Mouse (Mus musculus): Measurements from ENCODE around the gene Nckap5. TPM values are rescaled to one million over a fixed set of nuclear protein-coding genes. Genes with fewer than 3 reads are reported as not detected.
"Not testable (repeated sequence)": the region's sequence is repeated elsewhere in the genome, so short reads cannot be mapped to it uniquely, and the experiment has no call there.

Gene Nckap5
- total RNA-seq, 2 experiments from 2014 or later = 1.5 to 1.7 TPM

GRCm38 (mm10) chr1:126780354-126780941 lies 50.2 kb downstream of the Nckap5 start:
- DNase-seq; intact Hi-C loops (cut with DNase I; ENCODE audit: low total_unique reads): not testable (repeated sequence)

DNA sequence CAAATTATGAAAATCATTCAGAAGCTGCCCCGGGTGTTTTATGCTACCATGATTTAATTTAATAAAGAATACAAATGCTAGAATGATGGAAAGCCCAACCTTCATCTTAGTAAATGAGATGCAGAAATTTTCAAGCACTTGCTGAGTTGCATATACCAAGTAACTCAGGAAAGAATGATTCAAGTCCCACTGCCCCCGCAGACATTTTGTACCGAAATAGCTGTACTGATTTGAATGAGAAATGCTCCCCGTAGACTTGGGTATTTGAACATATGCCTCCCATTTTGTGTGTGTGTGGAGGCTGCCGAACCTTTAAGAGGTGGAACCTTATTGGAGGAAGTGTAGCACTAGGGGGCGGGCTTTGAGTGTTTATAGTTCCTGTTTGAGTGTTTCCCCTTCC lies 56.7 kb downstream of the Nckap5 start:
- DNase-seq; intact Hi-C loops (cut with DNase I; ENCODE audit: low total_unique reads): not testable (repeated sequence)

DNA sequence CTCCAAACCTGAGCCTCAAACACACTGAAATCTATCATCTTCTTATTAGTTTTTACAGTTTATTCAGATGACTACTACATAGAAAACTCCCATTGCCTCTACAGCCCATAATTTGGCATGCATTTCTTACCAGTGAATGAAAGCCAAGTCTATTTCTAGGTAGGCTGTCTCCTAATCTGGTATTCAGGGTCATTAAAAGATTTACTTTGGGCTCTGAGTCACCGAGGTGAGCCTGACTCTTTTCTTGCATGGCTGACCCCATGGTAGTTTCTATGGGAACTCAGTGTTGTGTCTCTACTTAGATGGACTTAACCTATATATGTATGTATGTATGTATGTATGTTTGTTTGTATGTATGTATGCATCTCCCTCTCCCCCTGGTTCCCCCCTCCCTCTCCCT lies 63.6 kb downstream of the Nckap5 start:
- no peak for DNase-seq
- intact Hi-C loops (cut with DNase I; ENCODE audit: low total_unique reads) = no loop called here

GRCm38 (mm10) chr1:126765506-126766170 lies 65.0 kb downstream of the Nckap5 start:
- no peak for DNase-seq
- intact Hi-C loops (cut with DNase I; ENCODE audit: low total_unique reads) = no loop called here

DNA sequence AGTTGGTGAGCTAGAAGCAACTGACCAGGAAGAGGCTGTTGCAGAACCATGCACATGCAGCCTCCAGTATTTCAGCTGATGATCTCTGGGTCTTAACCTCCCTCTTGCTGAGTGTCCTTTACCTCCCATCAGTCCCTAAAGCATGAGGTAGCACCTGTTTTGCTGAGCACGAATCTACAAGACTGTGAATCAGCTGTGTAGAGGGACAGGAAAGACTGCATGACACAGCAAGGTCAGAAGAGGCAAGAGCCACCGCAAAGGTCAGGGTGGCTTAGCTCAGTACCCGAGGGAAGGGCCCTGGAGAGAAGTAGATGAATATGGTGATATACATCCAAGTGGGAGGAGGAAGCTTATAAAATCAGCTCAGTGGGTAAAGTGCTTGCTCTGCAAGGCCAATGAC lies 66.4 kb downstream of the Nckap5 start:
- DNase-seq = no peak
- intact Hi-C loops (cut with DNase I; ENCODE audit: low total_unique reads) = no loop called here

GRCm38 (mm10) chr1:126763192-126763591 lies 67.4 kb downstream of the Nckap5 start:
- no peak for DNase-seq
- intact Hi-C loops (cut with DNase I; ENCODE audit: low total_unique reads) = no loop called here

DNA sequence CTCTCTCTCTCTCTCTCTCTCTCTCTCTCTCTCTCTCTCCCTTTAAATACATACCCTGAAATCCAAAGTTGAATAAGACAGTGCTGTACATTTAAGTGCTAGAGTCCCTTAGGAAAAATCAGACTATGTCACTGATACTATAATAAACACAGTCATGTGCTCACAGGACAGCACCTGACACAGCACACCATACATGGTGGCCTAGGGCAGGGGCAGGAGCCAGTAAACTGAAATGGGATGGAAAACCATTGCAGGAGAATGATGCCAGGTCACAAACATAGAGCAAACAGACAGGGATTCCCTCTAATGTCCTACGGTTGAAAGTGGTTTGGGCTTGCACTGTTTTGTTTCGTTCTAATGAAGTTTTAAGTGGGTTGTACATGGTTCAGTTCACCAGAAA lies 70.2 kb downstream of the Nckap5 start:
- intact Hi-C loops (cut with DNase I; ENCODE audit: low total_unique reads) = no loop called here
- DNase-seq = no peak

DNA sequence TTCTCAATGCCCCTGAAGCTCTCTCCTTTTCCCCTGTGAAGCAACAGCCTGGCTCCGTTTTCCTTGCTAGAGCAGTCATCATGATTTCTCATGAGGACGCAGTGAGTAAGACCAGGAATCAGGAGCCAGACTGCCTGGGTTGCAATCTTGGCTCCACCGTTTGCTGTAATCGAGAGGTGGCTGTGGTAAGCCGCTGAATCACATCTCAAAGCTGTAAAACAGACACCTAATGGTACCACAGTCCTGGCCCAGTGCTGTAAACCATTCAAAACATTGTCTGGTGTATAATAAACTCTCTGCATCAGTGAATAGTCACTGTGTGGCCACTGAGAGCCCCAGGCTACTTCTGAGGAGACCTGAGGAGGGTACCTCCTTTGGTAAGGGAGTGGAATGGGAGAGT lies 74.9 kb downstream of the Nckap5 start:
- intact Hi-C loops (cut with DNase I; ENCODE audit: low total_unique reads) = no loop called here
- DNase-seq = peak; percentile 10

- no peak for DNase-seq
- intact Hi-C loops (cut with DNase I; ENCODE audit: low total_unique reads) = no loop called here
Measured at GRCm38 (mm10) chr1:126753611-126754010, 77.0 kb downstream of the Nckap5 start.

DNA sequence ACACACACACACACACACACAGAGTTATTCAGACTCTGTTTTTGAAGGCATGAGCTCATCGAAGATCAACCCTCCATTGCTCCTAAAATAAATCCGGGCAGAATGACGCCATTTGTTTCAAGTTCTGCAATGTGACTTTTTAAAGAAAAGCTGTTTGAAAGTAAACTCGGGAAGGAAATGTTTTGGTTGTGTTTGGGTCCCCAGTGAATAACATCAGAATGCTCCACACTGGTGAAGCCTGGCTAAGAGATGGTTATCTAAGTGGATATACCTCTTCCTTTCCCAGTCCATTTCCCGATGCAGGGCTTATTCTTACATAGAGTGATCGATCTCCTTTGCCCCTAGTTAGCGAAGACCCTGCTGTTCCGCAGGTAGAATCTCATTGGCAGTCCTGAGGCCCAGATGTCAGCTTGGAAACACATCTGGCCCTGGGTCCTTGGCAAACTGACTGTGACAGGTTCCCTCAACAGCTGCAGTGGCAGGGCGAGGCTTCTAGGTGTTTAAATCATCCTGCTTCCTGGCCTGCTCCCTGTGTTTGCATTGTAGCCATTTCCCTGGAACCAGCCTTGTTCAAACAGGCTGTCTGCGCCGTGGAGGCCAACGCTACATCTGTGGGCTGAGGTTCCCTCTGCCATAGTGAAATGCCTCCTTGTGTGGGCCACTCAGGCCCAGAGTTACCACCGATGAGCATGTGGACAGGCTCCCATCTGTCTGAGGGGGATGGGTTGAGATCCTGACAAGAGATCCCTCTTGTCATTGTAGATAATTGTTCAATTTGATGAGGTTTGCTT lies 78.2 kb downstream of the Nckap5 start:
- no peak for DNase-seq
- intact Hi-C loops (cut with DNase I; ENCODE audit: low total_unique reads) = no loop called here

- no peak for DNase-seq
- intact Hi-C loops (cut with DNase I; ENCODE audit: low total_unique reads) = no loop called here
Measured at GRCm38 (mm10) chr1:126751137-126751536, 79.5 kb downstream of the Nckap5 start.

DNA sequence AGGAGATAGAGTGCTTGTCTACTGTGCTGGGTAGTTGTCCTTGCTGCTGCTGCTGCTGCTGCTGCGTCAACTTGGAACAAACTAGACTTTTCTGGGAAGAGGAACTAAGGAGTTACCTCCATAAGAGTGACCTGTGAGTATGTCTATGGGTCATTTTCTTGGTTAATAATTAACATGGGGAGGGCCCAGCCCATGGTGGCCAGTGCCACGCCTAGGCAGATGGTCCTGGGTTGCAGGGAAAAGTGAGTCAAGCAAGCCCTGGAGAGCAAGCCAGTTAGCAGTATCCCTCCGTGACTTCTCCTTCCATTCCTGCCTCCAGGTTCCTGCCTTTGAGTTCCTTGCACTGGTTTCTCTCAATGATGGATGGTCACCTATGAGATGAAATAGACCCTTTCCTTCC lies 80.4 kb downstream of the Nckap5 start:
- no peak for DNase-seq
- intact Hi-C loops (cut with DNase I; ENCODE audit: low total_unique reads) = no loop called here

GRCm38 (mm10) chr1:126747914-126748313 lies 82.7 kb downstream of the Nckap5 start:
- DNase-seq = no peak
- intact Hi-C loops (cut with DNase I; ENCODE audit: low total_unique reads) = no loop called here

- DNase-seq = no peak
- intact Hi-C loops (cut with DNase I; ENCODE audit: low total_unique reads) = no loop called here
Measured at GRCm38 (mm10) chr1:126745482-126746136, 85.0 kb downstream of the Nckap5 start.

- intact Hi-C loops (cut with DNase I; ENCODE audit: low total_unique reads) = no loop called here
Measured at GRCm38 (mm10) chr1:126744631-126745305, 85.8 kb downstream of the Nckap5 start.

DNA sequence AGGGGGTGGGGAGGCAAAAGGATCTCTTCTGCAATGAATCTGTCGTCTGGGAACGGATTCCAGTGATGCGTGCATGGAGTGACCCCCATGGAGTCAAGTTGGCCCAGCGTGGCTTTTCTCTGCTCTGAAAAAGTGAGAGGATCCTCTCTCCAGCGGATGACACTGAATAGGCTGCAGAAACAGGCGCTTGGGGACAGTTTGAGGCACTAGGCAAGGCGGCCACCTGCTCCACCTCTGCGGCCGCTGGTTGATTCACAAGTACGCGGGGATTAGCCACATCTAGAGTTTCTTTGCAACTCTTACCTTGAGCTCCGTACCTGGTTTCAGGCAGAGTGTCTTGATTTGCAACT lies 92.3 kb downstream of the Nckap5 start:
- intact Hi-C loops (cut with DNase I; ENCODE audit: low total_unique reads) = no loop called here
- no peak for DNase-seq

More at GRCm38 (mm10) chr1:126744631-126745305, 85.8 kb downstream of the Nckap5 start:
- DNase-seq = no peak

GRCm38 (mm10) chr1:126737554-126738290 lies 92.9 kb downstream of the Nckap5 start:
- intact Hi-C loops (cut with DNase I; ENCODE audit: low total_unique reads) = no loop called here
- peak; percentile 39 for DNase-seq

- intact Hi-C loops (cut with DNase I; ENCODE audit: low total_unique reads) = no loop called here
- no peak for DNase-seq
Measured at GRCm38 (mm10) chr1:126731691-126732090, 98.9 kb downstream of the Nckap5 start.

- intact Hi-C loops (cut with DNase I; ENCODE audit: low total_unique reads) = no loop called here
- DNase-seq = no peak
Measured at GRCm38 (mm10) chr1:126726400-126727055, 104.1 kb downstream of the Nckap5 start.

Data from gastrocnemius, postnatal 14 days (tissue).